11 mouse cellular contexts compared by ENCODE assay signal in the genomic region with DNA sequence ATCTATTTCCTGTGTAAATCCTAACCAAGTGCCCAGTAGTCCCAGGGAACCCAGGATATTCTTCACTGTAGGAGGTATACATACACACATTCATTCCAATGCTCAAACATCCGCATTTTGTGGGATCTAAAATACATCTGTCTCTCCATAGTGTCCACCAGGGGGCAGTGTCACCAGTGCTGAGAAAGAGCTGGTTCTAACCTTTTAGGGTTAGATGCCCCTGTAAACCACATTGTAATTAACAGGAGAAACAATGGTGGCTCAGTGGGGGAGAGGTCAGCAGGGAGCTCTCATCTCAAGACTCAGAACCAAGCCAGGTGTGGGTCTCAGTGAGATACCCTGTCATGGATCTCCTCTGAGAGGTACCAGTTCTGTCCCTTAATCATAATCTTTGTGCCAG. TPM values are rescaled to one million over a fixed set of nuclear protein-coding genes. Genes with fewer than 3 reads are reported as not detected.
A peak's percentile ranks its signal among the peaks of the same experiment; 100 is the strongest.
DNase-seq lines count a peak whose midpoint lies in the region; ATAC-seq lines count a peak whose summit lies in the region.
"Had no signal": no experiment of that assay in that cellular context is flagged by ENCODE, and none has a peak within 500 bp of the region (broad histone marks: within the 10 kb centered on the region; RNA-seq: fewer than 3 reads in every experiment).

No protein-coding gene starts in this region.

- peaks cover 37% of the 10 kb centered on the region for H3K36me3 ChIP-seq in forebrain, embryonic 10.5 days (replicated peaks)
- peaks cover 47% of the 10 kb centered on the region for H3K36me3 ChIP-seq in forebrain, embryonic 12.5 days (replicated peaks)
- 0 out of 2 replicates have a peak, but pooled peaks cover 5% of the 10 kb centered on the region for H3K36me3 ChIP-seq in midbrain, embryonic 11.5 days (ENCODE audit: control insufficient read depth, insufficient read depth, low read length)
- peaks cover 54% of the 10 kb centered on the region for H3K36me3 ChIP-seq in midbrain, embryonic 13.5 days
- peaks cover 55% of the 10 kb centered on the region for H3K36me3 ChIP-seq in embryonic facial prominence, embryonic 10.5 days (replicated peaks)
- no peaks in the 10 kb centered on the region for H3K36me3 ChIP-seq in splenic B cell, adult 2 months (ENCODE audit: control insufficient read depth, insufficient read depth, low read length, poor library complexity, severe bottlenecking)

- H3K4me3 ChIP-seq in forebrain, embryonic 10.5 days = no peak overlapping the region
- no peak overlapping the region for H3K4me3 ChIP-seq in forebrain, embryonic 12.5 days (replicated peaks)
- H3K4me3 ChIP-seq in midbrain, embryonic 11.5 days (ENCODE audit: low read depth, low read length) = no peak overlapping the region
- no peak overlapping the region for H3K4me3 ChIP-seq in midbrain, embryonic 13.5 days (replicated peaks)
- no peak overlapping the region for H3K4me3 ChIP-seq in embryonic facial prominence, embryonic 10.5 days

- H3K27me3 ChIP-seq in forebrain, embryonic 10.5 days (ENCODE audit: poor library complexity, severe bottlenecking) = no peaks in the 10 kb centered on the region
- H3K27me3 ChIP-seq in forebrain, embryonic 12.5 days = no peaks in the 10 kb centered on the region
- H3K27me3 ChIP-seq in midbrain, embryonic 11.5 days (ENCODE audit: control insufficient read depth, insufficient read depth, low read length) = no peaks in the 10 kb centered on the region
- H3K27me3 ChIP-seq in midbrain, embryonic 13.5 days = no peaks in the 10 kb centered on the region
- no peaks in the 10 kb centered on the region for H3K27me3 ChIP-seq in embryonic facial prominence, embryonic 10.5 days (replicated peaks; ENCODE audit: low read depth, poor library complexity, severe bottlenecking)
- H3K27me3 ChIP-seq in splenic B cell, adult 2 months (ENCODE audit: control insufficient read depth, insufficient read depth, low read length, poor library complexity, severe bottlenecking) = no peaks in the 10 kb centered on the region
- H3K27me3 ChIP-seq: CH12.LX had no signal

- H3K9me3 ChIP-seq in forebrain, embryonic 10.5 days = no peaks in the 10 kb centered on the region
- H3K9me3 ChIP-seq in forebrain, embryonic 12.5 days = no peaks in the 10 kb centered on the region
- no peaks in the 10 kb centered on the region for H3K9me3 ChIP-seq in midbrain, embryonic 11.5 days (ENCODE audit: control insufficient read depth, low read length)
- H3K9me3 ChIP-seq in midbrain, embryonic 13.5 days = no peaks in the 10 kb centered on the region
- H3K9me3 ChIP-seq in embryonic facial prominence, embryonic 10.5 days = no peaks in the 10 kb centered on the region

- H3K4me1 ChIP-seq in forebrain, embryonic 10.5 days = peaks cover 7% of the 10 kb centered on the region; the same call in 1 of the 2 replicates
- peaks cover 10% of the 10 kb centered on the region; the same call in 1 of the 2 replicates for H3K4me1 ChIP-seq in forebrain, embryonic 12.5 days
- H3K4me1 ChIP-seq in midbrain, embryonic 11.5 days (ENCODE audit: control insufficient read depth, insufficient read depth, low read length) = no peaks in the 10 kb centered on the region
- peaks cover 11% of the 10 kb centered on the region for H3K4me1 ChIP-seq in midbrain, embryonic 13.5 days (replicated peaks)
- no peaks in the 10 kb centered on the region for H3K4me1 ChIP-seq in embryonic facial prominence, embryonic 10.5 days

- no peak overlapping the region for H3K4me2 ChIP-seq in forebrain, embryonic 12.5 days
- no peak overlapping the region for H3K4me2 ChIP-seq in midbrain, embryonic 11.5 days
- H3K4me2 ChIP-seq in midbrain, embryonic 13.5 days (replicated peaks) = no peak overlapping the region

- WGBS in forebrain, embryonic 10.5 days = 51% methylated on average over 1 of the region's 1 CpGs
- WGBS in forebrain, embryonic 12.5 days = 40% methylated on average over 1 of the region's 1 CpGs
- 35% methylated on average over 1 of the region's 1 CpGs for WGBS in midbrain, embryonic 11.5 days
- WGBS in midbrain, embryonic 13.5 days = 44% methylated on average over 1 of the region's 1 CpGs
- WGBS in embryonic facial prominence, embryonic 10.5 days = 42% methylated on average over 1 of the region's 1 CpGs

- no peak overlapping the region for H3K9ac ChIP-seq in forebrain, embryonic 12.5 days
- no peak overlapping the region for H3K9ac ChIP-seq in midbrain, embryonic 11.5 days (ENCODE audit: low read length)
- H3K9ac ChIP-seq in midbrain, embryonic 13.5 days (replicated peaks) = no peak overlapping the region

- ATAC-seq in forebrain, embryonic 12.5 days (ENCODE audit: low FRiP score) = no peak
- ATAC-seq in midbrain, embryonic 11.5 days (ENCODE audit: low FRiP score) = no peak
- no peak for ATAC-seq in midbrain, embryonic 13.5 days

- no peak overlapping the region for H3K27ac ChIP-seq in forebrain, embryonic 10.5 days
- no peak overlapping the region for H3K27ac ChIP-seq in forebrain, embryonic 12.5 days
- H3K27ac ChIP-seq in midbrain, embryonic 11.5 days (ENCODE audit: low read depth, low read length) = no peak overlapping the region
- H3K27ac ChIP-seq in midbrain, embryonic 13.5 days = no peak overlapping the region
- no peak overlapping the region for H3K27ac ChIP-seq in embryonic facial prominence, embryonic 10.5 days (replicated peaks)

- DNase-seq in forebrain, embryonic 10.5 days (ENCODE audit: extremely low spot score, low spot score) = peak; percentile 43
- peak; percentile 90 for DNase-seq in midbrain, embryonic 11.5 days (ENCODE audit: low spot score, missing footprints)
- peak; percentile 58 for DNase-seq in embryonic facial prominence, embryonic 10.5 days (ENCODE audit: low spot score)
- peak; percentile 45 for DNase-seq in splenic B cell, adult 2 months (ENCODE audit: low read depth, low spot score)
- no peak for DNase-seq in heart, adult 11 months
- DNase-seq in ovary, postnatal 14 days (ENCODE audit: low spot score) = no peak
- DNase-seq: left cerebral cortex, postnatal 4 days; right cerebral cortex, adult 18-20 months had no signal

RNA-seq across cellular contexts. Expression of a gene that starts 39.9 kb away (rescaled TPM):
- not detected in 2 replicates for polyA plus RNA-seq in forebrain, embryonic 10.5 days (2016; fragmentation: Nextera tagmentation; extraction: Ambion mirVana)
- not detected in 2 replicates for polyA plus RNA-seq in forebrain, embryonic 12.5 days (2016; fragmentation: Nextera tagmentation; extraction: Ambion mirVana)
- polyA plus RNA-seq in midbrain, embryonic 11.5 days (2014; fragmentation: Nextera tagmentation; extraction: Ambion mirVana) = not detected in 2 replicates
- not detected in 2 replicates for polyA plus RNA-seq in midbrain, embryonic 13.5 days (2015; fragmentation: Nextera tagmentation; extraction: Ambion mirVana)
- not detected in 2 replicates for polyA plus RNA-seq in embryonic facial prominence, embryonic 10.5 days (2016; fragmentation: Nextera tagmentation; extraction: Ambion mirVana)

RNA-seq across cellular contexts. Expression of a gene that starts 56.4 kb away (rescaled TPM):
- not detected in 2 replicates for polyA plus RNA-seq in forebrain, embryonic 10.5 days (2016; fragmentation: Nextera tagmentation; extraction: Ambion mirVana)
- polyA plus RNA-seq in forebrain, embryonic 12.5 days (2016; fragmentation: Nextera tagmentation; extraction: Ambion mirVana) = not detected in 2 replicates
- polyA plus RNA-seq in midbrain, embryonic 11.5 days (2014; fragmentation: Nextera tagmentation; extraction: Ambion mirVana) = not detected in 2 replicates
- not detected in 2 replicates for polyA plus RNA-seq in midbrain, embryonic 13.5 days (2015; fragmentation: Nextera tagmentation; extraction: Ambion mirVana)
- not detected in 2 replicates for polyA plus RNA-seq in embryonic facial prominence, embryonic 10.5 days (2016; fragmentation: Nextera tagmentation; extraction: Ambion mirVana)

Comparison
In these comparisons a context has a peak if more than half of its experiments do, and no peak if none do; other contexts are left out.
1. DNase-seq: peak in forebrain, embryonic 10.5 days (single experiment), midbrain, embryonic 11.5 days (single experiment), embryonic facial prominence, embryonic 10.5 days (single experiment) and splenic B cell, adult 2 months (single experiment); none in heart, adult 11 months (single experiment) and ovary, postnatal 14 days (single experiment).